Mouse (Mus musculus) spleen, postnatal 4 days (tissue): ENCODE measurements around the gene Tgfb1i1.

ENCODE experiments used
- DNase-seq, 2 experiments: peaks; one replicate each; pipeline ENCODE4 v3.0.0; 2022; ENCODE audit warnings: low spot score in 2 of 2

Tgfb1i1 gene

GRCm38 (mm10) chr7:128288923-128289544, 42.4 kb downstream of the Tgfb1i1 start:
- DNase-seq, result peak in 1 of 2 experiments; percentile 68

DNA sequence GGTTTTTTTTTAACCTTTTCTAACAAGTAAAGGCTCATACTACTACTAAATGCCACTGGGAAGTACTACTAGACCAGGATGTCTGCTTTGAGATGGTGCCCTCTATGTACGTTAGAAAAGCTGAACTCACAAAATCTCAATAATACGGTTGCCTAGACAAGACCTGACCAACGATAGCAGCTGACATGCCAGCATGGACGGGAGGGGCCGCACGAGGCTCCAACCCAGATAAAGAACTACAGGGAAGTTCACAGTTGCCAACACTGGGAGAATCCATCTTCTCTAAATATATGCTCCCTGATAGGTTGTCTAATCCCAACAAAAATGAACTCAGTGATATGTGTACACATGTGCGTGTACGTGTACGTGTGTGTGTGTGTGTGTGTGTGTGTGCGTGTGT, 48.2 kb downstream of the Tgfb1i1 start:
- DNase-seq, result no peak

GRCm38 (mm10) chr7:128296514-128296913, 49.9 kb downstream of the Tgfb1i1 start:
- no peak for DNase-seq

- no peak for DNase-seq
Observed at GRCm38 (mm10) chr7:128297291-128297616, 50.6 kb downstream of the Tgfb1i1 start.

DNA sequence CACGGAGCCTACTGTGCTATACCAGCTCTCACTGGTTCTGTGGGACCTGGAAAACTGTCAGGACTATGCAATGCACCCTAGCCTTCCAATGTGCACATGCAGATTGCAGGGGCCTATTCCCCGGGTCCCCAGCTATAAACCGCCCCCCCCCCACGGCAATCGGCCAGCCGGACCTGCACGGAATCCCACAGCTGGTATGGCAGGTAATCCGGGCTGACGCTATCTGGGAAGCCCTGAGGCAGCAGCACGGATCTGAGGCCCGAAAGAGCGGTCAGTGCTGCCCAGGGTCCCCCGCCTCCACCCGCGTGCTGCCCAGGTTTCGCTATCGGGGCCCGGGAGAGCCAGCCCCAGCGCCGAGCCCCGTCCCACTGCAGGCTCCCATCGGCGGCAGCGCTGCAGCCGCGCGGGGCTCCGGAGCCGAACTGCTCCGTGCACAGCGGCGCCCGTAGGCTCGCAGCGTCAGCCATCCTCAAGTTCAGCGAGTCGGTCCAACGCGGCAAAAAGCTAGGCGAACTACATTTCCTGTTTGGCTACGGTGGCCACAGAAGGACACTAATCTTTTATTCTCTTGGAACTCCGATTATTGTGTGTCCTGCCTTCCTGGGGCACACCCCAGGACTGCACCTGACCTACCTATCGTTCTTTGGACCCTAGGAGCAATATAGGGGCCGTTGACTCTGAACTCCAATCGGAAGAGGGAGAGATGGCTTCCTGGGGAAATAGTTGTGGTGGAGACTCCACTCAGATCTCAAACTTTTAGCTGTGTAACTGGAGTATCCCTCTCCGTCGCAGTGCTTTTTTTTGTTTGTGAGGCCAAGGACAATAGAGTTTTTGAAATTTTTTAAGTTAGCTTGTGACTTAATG, 51.2 kb downstream of the Tgfb1i1 start, which contains the start of gene BC017158:
Gene BC017158, minus strand, starts transcription at position 554 of the 864 bp plus-strand sequence.
- DNase-seq, result peak; percentile 74 to 85

- DNase-seq, result no peak
Observed at GRCm38 (mm10) chr7:128298481-128299342, 52.1 kb downstream of the Tgfb1i1 start.

DNA sequence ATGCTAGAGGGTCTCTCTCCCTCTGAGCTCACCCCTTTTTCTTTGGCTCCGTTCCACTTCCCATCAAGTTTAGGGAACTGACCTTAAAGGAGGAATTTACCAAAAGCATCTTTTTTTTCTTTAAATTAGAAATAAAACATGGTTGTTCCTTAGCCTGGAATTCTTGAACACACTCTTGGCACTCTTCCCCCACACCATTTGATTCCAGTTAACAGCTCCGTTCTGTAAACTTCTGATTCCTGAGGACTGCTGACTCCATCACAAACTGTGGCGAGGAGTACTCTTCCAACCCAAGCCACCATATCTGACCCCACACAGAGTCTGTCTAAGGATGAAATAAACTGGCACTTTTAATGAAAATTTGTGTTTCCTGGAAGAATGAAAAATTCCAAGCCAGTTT, 54.3 kb downstream of the Tgfb1i1 start:
- no peak for DNase-seq

DNA sequence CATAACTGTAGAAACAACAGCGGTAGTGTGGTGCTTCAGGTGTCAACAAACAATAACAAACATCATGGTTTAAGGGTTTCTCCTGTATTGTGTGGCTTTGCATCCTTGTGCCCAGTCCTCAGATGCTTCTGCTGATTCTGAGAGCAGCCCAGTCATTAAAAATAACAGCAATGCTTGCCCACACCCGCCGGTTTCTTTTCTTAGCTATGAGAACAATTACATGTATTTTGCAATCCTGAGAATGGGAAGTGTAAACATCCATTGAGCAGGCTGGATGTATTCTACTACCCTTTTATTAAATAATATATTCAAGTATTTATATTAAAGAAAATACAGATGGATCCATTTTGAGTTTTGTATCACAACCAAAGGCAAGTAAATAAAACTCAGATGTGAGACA, 55.5 kb downstream of the Tgfb1i1 start:
- DNase-seq, result no peak

DNA sequence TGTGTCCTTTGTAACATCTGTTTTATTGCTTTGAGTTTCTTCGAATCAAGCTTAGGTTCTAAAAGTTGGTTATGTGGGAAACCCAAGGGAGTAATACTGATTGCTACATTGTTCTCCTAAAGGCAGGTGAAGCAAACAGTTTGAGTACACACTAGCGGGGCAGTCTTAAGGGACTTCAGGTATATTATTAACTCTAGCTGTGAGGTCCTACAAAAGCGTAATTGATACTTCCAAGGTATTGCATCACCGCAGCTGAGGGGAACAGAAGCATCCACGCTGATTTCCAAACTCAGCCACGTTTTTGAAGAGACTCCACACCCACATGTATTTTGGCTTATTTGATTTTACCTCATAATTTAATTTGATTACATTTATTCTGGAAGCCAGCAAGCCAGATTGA, 57.6 kb downstream of the Tgfb1i1 start:
- DNase-seq, result no peak

DNA sequence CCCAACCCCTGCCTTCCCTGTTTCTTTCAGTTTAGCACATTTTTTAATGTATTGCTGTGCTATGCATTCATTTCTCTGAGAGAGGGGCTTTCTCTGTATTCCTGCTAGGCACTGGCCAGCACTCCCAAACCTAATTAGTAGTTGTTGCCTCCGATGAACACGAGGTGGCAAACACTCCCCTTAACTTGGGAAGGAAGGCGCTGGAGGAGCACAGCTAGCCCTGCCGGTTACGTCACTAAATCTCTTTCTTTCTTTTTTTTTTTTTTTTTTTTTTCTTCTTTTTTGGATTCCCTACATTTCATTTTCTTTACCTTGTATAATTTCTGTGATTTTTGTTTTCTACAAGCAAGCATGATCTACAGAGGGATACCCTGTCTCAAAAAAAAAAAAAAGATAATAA, 58.3 kb downstream of the Tgfb1i1 start:
- no peak for DNase-seq
